Mouse (Mus musculus): ENCODE measurements around the gene Sec24c.

Sec24c gene

GRCm38 (mm10) chr14:20654690-20655421 is 19.3 kb upstream of the Sec24c start:
- POLR2A ChIA-PET, result interaction anchor here in 3 of 4 experiments (0.6 to 2.0 kb wide), 6 partner anchors 9 to 46 kb away, joined by 3 to 10 read pairs (median 6); partner anchors contain the start of gene Usp54 (in 2 of the 3)
- CTCF ChIA-PET, result interaction anchor here in 2 of 4 experiments (0.6 to 1.7 kb wide), 3 partner anchors 9 to 265 kb away, joined by 3 to 6 read pairs (median 4); no protein-coding TSS in a partner anchor

GRCm38 (mm10) chr14:20655731-20656130 is 18.4 kb upstream of the Sec24c start:
- CTCF ChIA-PET, result interaction anchor here in 3 of 4 experiments (1.2 to 1.7 kb wide), 4 partner anchors 10 to 80 kb away, joined by 4 to 7 read pairs (median 6); no protein-coding TSS in a partner anchor
- POLR2A ChIA-PET, result interaction anchor here in 3 of 4 experiments (0.6 to 2.0 kb wide), 9 partner anchors 8 to 209 kb away, joined by 3 to 10 read pairs (median 5); partner anchors contain the start of gene Usp54 (in 2 of the 3)

- CTCF ChIA-PET, result interaction anchor here in 3 of 4 experiments (1.2 to 1.7 kb wide), 4 partner anchors 11 to 80 kb away, joined by 4 to 7 read pairs (median 6); no protein-coding TSS in a partner anchor
- POLR2A ChIA-PET, result interaction anchor here in 2 of 4 experiments (1.0 to 2.0 kb wide), 7 partner anchors 14 to 210 kb away, joined by 3 to 10 read pairs (median 5); partner anchors contain the start of gene Usp54 (in 2 of the 2)
Measured at GRCm38 (mm10) chr14:20656361-20656760, 17.7 kb upstream of the Sec24c start, which contains the start of gene Myoz1. TSS of gene Myoz1 (minus strand) at chr14:20656540.

- POLR2A ChIA-PET, result interaction anchor here (0.6 to 5.3 kb wide), 19 partner anchors 14 to 576 kb away, joined by 3 to 69 read pairs (median 5); partner anchors contain the start of genes Usp54 (in 3 of the 4), Sec24c (in 2 of the 4), Adk (in 1 of the 4) and Ap3m1 (in 1 of the 4)
- CTCF ChIA-PET, result interaction anchor here (0.6 to 2.9 kb wide), 14 partner anchors 13 to 287 kb away, joined by 3 to 25 read pairs (median 4); partner anchors contain the start of gene Usp54 (in 2 of the 4)
Measured at GRCm38 (mm10) chr14:20658326-20658725, 15.8 kb upstream of the Sec24c start.

GRCm38 (mm10) chr14:20658902-20659301 is 15.2 kb upstream of the Sec24c start:
- POLR2A ChIA-PET, result interaction anchor here (1.0 to 5.9 kb wide), 19 partner anchors 14 to 576 kb away, joined by 3 to 84 read pairs (median 5); partner anchors contain the start of genes Usp54 (in 3 of the 4), Sec24c (in 2 of the 4), Adk (in 1 of the 4) and Ap3m1 (in 1 of the 4)
- CTCF ChIA-PET, result interaction anchor here (0.6 to 2.9 kb wide), 10 partner anchors 14 to 282 kb away, joined by 3 to 25 read pairs (median 4); partner anchors contain the start of gene Usp54 (in 1 of the 4)

- ChIA-PET POLR2A (interaction anchor here in 3 of 4 experiments (1.0 to 5.9 kb wide), 27 partner anchors 11 to 478 kb away, joined by 3 to 84 read pairs (median 6); partner anchors contain the start of genes Sec24c (in 3 of the 3), Ppp3cb (in 2 of the 3), Usp54 (in 2 of the 3) and Adk (in 1 of the 3)), CTCF (interaction anchor here (0.6 to 3.9 kb wide), 13 partner anchors 11 to 266 kb away, joined by 3 to 34 read pairs (median 4); partner anchors contain the start of genes Fut11 (in 1 of the 4), Sec24c (in 1 of the 4) and Usp54 (in 1 of the 4))
Measured at GRCm38 (mm10) chr14:20659687-20660086, 14.4 kb upstream of the Sec24c start.

GRCm38 (mm10) chr14:20660827-20661660 is 13.1 kb upstream of the Sec24c start:
- ChIA-PET CTCF (interaction anchor here (0.5 to 3.9 kb wide), 36 partner anchors 10 to 499 kb away, joined by 3 to 34 read pairs (median 4); partner anchors contain the start of genes Ppp3cb (in 2 of the 4), Anxa7 (in 1 of the 4), Cfap70 (in 1 of the 4) and Fut11 (in 1 of the 4)), POLR2A (interaction anchor here in 3 of 4 experiments (0.6 to 5.9 kb wide), 66 partner anchors 9 to 546 kb away, joined by 3 to 84 read pairs (median 4); partner anchors contain the start of genes Sec24c (in 3 of the 3), Usp54 (in 3 of the 3), Adk (in 2 of the 3) and Ap3m1 (in 2 of the 3))

GRCm38 (mm10) chr14:20661661-20662331 is 12.3 kb upstream of the Sec24c start:
- POLR2A ChIA-PET, result interaction anchor here in 3 of 4 experiments (0.6 to 5.9 kb wide), 43 partner anchors 8 to 391 kb away, joined by 3 to 84 read pairs (median 4); partner anchors contain the start of genes Usp54 (in 3 of the 3), Adk (in 2 of the 3), Ap3m1 (in 2 of the 3) and Mrps16 (in 2 of the 3)
- CTCF ChIA-PET, result interaction anchor here (0.5 to 3.9 kb wide), 28 partner anchors 9 to 887 kb away, joined by 3 to 34 read pairs (median 4); partner anchors contain the start of genes Anxa7 (in 2 of the 4), Cfap70 (in 1 of the 4), Fut11 (in 1 of the 4) and Sec24c (in 1 of the 4)

- CTCF ChIA-PET, result interaction anchor here in 3 of 4 experiments (0.8 to 3.9 kb wide), 4 partner anchors 10 to 87 kb away, joined by 3 to 32 read pairs (median 17); no protein-coding TSS in a partner anchor
- POLR2A ChIA-PET, result interaction anchor here in 3 of 4 experiments (1.2 to 5.9 kb wide), 9 partner anchors 7 to 270 kb away, joined by 3 to 84 read pairs (median 23); partner anchors contain the start of genes Sec24c (in 2 of the 3), Mrps16 (in 1 of the 3) and Usp54 (in 1 of the 3)
Measured at GRCm38 (mm10) chr14:20662740-20663139, 11.4 kb upstream of the Sec24c start.

- ChIA-PET CTCF (interaction anchor here in 2 of 4 experiments (0.8 to 1.2 kb wide), 2 partner anchors 87 to 88 kb away, joined by 3 read pairs; no protein-coding TSS in a partner anchor), POLR2A (interaction anchor here in 3 of 4 experiments (0.7 to 5.9 kb wide), 9 partner anchors 8 to 833 kb away, joined by 3 to 84 read pairs (median 4); partner anchors contain the start of genes Sec24c (in 2 of the 3), Adk (in 1 of the 3), Anxa7 (in 1 of the 3) and Ap3m1 (in 1 of the 3))
Measured at GRCm38 (mm10) chr14:20663601-20664000, 10.5 kb upstream of the Sec24c start.

- ChIA-PET CTCF (interaction anchor here in 3 of 4 experiments (0.6 to 1.2 kb wide), 3 partner anchors 9 to 88 kb away, joined by 3 read pairs; no protein-coding TSS in a partner anchor), POLR2A (interaction anchor here in 2 of 4 experiments (0.5 to 5.9 kb wide), 9 partner anchors 8 to 409 kb away, joined by 3 to 84 read pairs (median 4); partner anchors contain the start of genes Sec24c (in 2 of the 2), Adk (in 1 of the 2), Anxa7 (in 1 of the 2) and Ap3m1 (in 1 of the 2))
Measured at GRCm38 (mm10) chr14:20664436-20664835, 9.7 kb upstream of the Sec24c start.

- ChIA-PET POLR2A (interaction anchor here in 1 of 4 experiments (1.8 to 1.9 kb wide), 2 partner anchors 27 to 188 kb away, joined by 4 to 6 read pairs; partner anchors contain the start of genes Anxa7 and Usp54), CTCF (no interaction called here)
Measured at GRCm38 (mm10) chr14:20667469-20667868, 6.6 kb upstream of the Sec24c start.

GRCm38 (mm10) chr14:20668154-20668810 is 5.8 kb upstream of the Sec24c start, which contains the start of gene Synpo2l:
TSS of gene Synpo2l (minus strand) at chr14:20668354.
- CTCF ChIA-PET, result interaction anchor here in 1 of 4 experiments (1.1 kb wide), 1 partner anchor 290 kb away, joined by 3 read pairs; no protein-coding TSS in a partner anchor
- POLR2A ChIA-PET, result no interaction called here

GRCm38 (mm10) chr14:20672990-20673389 is 1.1 kb upstream of the Sec24c start:
- ChIA-PET CTCF (interaction anchor here (0.6 to 3.4 kb wide), 24 partner anchors 9 to 559 kb away, joined by 3 to 34 read pairs (median 4); partner anchors contain the start of genes Adk (in 1 of the 4), Ap3m1 (in 1 of the 4), Cfap70 (in 1 of the 4) and Mrps16 (in 1 of the 4)), POLR2A (interaction anchor here in 3 of 4 experiments (0.7 to 5.3 kb wide), 59 partner anchors 10 to 614 kb away, joined by 3 to 84 read pairs (median 6); partner anchors contain the start of genes Ppp3cb (in 3 of the 3), Anxa7 (in 2 of the 3), Fut11 (in 2 of the 3) and Usp54 (in 2 of the 3))

GRCm38 (mm10) chr14:20673735-20674063 is 409 bp upstream of the Sec24c start:
- CTCF ChIA-PET, result interaction anchor here (0.5 to 3.4 kb wide), 24 partner anchors 8 to 560 kb away, joined by 3 to 34 read pairs (median 4); partner anchors contain the start of genes Adk (in 1 of the 4), Ap3m1 (in 1 of the 4), Cfap70 (in 1 of the 4) and Mrps16 (in 1 of the 4)
- POLR2A ChIA-PET, result interaction anchor here (0.5 to 5.3 kb wide), 99 partner anchors 8 to 1159 kb away, joined by 3 to 84 read pairs (median 5); partner anchors contain the start of genes Anxa7 (in 3 of the 4), Ppp3cb (in 3 of the 4), Usp54 (in 3 of the 4) and Adk (in 2 of the 4)

Data from embryonic stem cell, embryonic (primary cell).